Mouse (Mus musculus) liver, adult 2 months (tissue): Measurements from ENCODE around the gene Slc25a4. TPM values are rescaled to one million over a fixed set of nuclear protein-coding genes. Genes with fewer than 3 reads are reported as not detected.

Experiments used
- DNase-seq: peaks from one replicate; pipeline ENCODE4 v3.0.0-alpha.2; 2011; ENCODE audit warnings: low read depth, low spot score; ENCODE audit errors: extremely low read depth
- H3K27ac ChIP-seq: fragments of 200-500 bp; replicated peaks from 2 replicates; pipeline ENCODE4 v1.5.1; 2012; ENCODE audit warnings: low read depth, mild to moderate bottlenecking, control low read depth, inconsistent platforms, low read length; ENCODE audit not compliant: insufficient read depth
- H3K27me3 ChIP-seq: fragments of 200-500 bp; 2 replicates; pipeline ENCODE4 v1.6.1; 2012; ENCODE audit warnings: mild to moderate bottlenecking, moderate library complexity, low read length, inconsistent platforms; ENCODE audit not compliant: control insufficient read depth, insufficient read depth
- H3K36me3 ChIP-seq: fragments of 200-500 bp; 2 replicates; pipeline ENCODE4 v1.6.1; 2012; ENCODE audit warnings: low read length, inconsistent platforms; ENCODE audit not compliant: control insufficient read depth, insufficient read depth
- H3K4me1 ChIP-seq: fragments of 200-500 bp; 2 replicates; pipeline ENCODE4 v1.6.1; 2011; ENCODE audit warnings: low read length; ENCODE audit not compliant: control insufficient read depth, insufficient read depth
- H3K4me3 ChIP-seq: fragments of 200-500 bp; 2 replicates; pipeline ENCODE4 v1.5.1; 2011; ENCODE audit warnings: low read depth, mild to moderate bottlenecking, control low read depth, low read length, moderate library complexity; ENCODE audit not compliant: insufficient read depth
- H3K79me2 ChIP-seq: fragments of 200-500 bp; 2 replicates; pipeline ENCODE4 v1.6.1; 2012; ENCODE audit warnings: inconsistent platforms, mild to moderate bottlenecking, low read length, moderate library complexity; ENCODE audit not compliant: control insufficient read depth, insufficient read depth
- H3K9ac ChIP-seq: fragments of 200-500 bp; 2 replicates; pipeline ENCODE4 v1.6.1; 2012; ENCODE audit warnings: low read depth, mild to moderate bottlenecking, control low read depth, inconsistent platforms, low read length
- CTCF ChIP-seq: fragments of 200-500 bp; IDR thresholded peaks from 2 replicates; pipeline ENCODE4 v1.5.1; 2011; ENCODE audit warnings: low read depth, low read length, control low read depth
- POLR2A ChIP-seq: fragments of 200-500 bp; IDR thresholded peaks from 2 replicates; pipeline ENCODE4 v1.6.1; 2011; ENCODE audit warnings: low read length, control low read depth; ENCODE audit not compliant: insufficient read depth; ENCODE audit errors: extremely low read depth
- WGBS: fragments of 180-500 bp; shearing (Covaris S2); methylation state at CpG from one replicate; pipeline ENCODE4 v1.1.7; 2018; 5-methylcytosine and 5-hydroxymethylcytosine counted together
- polyA plus RNA-seq: library from polyadenylated mRNA; depleted of rRNA; stranded (reverse); fragments of >200 nt; gene quantifications from 2 replicates; pipeline ENCODE4 v1.2.3, GENCODE M21; 2012
- total RNA-seq: library from RNA; depleted of rRNA; stranded (reverse); fragments of >200 nt; gene quantifications from 2 replicates; pipeline ENCODE4 v1.2.3, GENCODE M21; 2014

Slc25a4 gene
- total and polyA plus RNA-seq, 2 experiments, result 7.4 to 13.4 TPM

DNA sequence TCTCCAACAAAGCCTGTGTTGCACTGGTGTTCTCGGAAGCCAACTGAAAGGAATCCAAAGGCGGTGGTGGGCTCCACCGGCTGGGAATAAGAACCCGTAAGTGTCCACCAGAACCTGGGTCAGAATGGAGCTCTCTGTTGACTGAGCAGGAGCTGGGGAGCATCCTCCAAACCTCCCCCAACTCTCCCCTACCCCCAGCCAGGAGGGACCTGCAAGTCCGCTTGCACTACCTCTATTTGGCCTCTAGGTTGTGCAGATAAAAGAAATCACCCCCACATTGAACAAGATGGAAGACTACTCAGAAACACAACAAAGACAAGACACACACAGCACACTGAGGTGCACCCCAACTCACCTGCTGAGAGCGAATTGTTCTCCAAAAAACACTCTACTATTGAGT lies 8.7 kb downstream of the Slc25a4 start:
- Histone ChIP-seq H3K36me3 (peaks cover under 1% of the 10 kb centered on the region; the same call in 1 of the 2 replicates), H3K27me3 (no peaks in the 10 kb centered on the region), H3K9ac (no peak overlapping the region), H3K4me1 (no peaks in the 10 kb centered on the region), H3K4me3 (no peak overlapping the region), H3K27ac (no peak overlapping the region), H3K79me2 (no peaks in the 10 kb centered on the region)
- DNase-seq, result no peak
- WGBS, result 91% methylated on average over 6 of the region's 6 CpGs
- TF ChIP-seq CTCF, result no peak
- no peak for TF ChIP-seq POLR2A

DNA sequence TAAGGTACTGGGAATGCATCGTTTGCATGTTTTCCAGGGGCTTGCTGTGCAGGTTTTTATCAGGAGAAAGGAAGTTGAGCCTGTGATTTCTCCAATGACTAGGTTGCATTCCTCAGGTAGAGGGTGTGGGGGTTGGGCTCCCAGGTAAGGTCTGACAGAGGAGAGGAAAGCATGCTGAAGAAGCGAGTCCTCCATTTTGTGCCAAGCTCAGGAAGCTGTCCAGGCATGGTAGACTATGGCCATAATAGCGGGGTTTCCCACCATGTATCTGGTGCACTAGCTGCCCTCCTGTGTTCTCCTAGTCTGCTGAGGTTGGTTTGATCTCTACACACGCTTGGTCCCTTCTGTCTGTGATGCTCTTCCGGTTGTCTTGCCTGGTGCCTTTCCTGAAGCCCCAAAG lies 13.4 kb downstream of the Slc25a4 start:
- no peak for TF ChIP-seq POLR2A
- no peak for TF ChIP-seq CTCF
- no peak overlapping the region for H3K27ac ChIP-seq
- no peaks in the 10 kb centered on the region for H3K27me3 ChIP-seq
- H3K4me1 ChIP-seq, result no peaks in the 10 kb centered on the region
- WGBS, result 90% methylated on average over 5 of the region's 5 CpGs
- no peaks in the 10 kb centered on the region for H3K79me2 ChIP-seq
- no peak for DNase-seq
- peaks cover 31% of the 10 kb centered on the region for H3K36me3 ChIP-seq
- no peak overlapping the region for H3K4me3 ChIP-seq
- no peak overlapping the region for H3K9ac ChIP-seq

DNA sequence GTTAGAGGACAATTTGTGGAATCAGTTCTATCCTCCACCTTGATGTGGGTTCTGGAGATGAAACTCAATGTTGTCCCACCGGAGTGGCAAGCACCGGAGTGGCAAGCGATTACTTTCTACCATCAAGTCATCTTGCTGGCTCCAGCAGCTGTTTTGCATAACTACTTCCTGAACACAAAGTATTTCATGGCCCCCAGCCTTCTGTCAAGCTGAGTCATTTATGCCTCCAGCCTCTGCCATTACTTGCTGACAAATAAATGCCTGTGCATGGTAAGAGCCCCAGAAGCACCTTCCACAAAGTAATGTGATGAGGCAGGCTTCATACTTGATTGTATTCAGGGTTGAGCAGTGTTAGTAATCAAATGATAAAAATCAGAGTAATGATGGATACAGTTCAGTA lies 14.2 kb downstream of the Slc25a4 start:
- Histone ChIP-seq H3K27me3 (no peaks in the 10 kb centered on the region), H3K79me2 (no peaks in the 10 kb centered on the region), H3K36me3 (peaks cover 35% of the 10 kb centered on the region), H3K4me3 (no peak overlapping the region), H3K4me1 (no peaks in the 10 kb centered on the region), H3K9ac (no peak overlapping the region), H3K27ac (no peak overlapping the region)
- DNase-seq, result no peak
- no peak for TF ChIP-seq POLR2A
- no peak for TF ChIP-seq CTCF
- 93% methylated on average over 3 of the region's 3 CpGs for WGBS

DNA sequence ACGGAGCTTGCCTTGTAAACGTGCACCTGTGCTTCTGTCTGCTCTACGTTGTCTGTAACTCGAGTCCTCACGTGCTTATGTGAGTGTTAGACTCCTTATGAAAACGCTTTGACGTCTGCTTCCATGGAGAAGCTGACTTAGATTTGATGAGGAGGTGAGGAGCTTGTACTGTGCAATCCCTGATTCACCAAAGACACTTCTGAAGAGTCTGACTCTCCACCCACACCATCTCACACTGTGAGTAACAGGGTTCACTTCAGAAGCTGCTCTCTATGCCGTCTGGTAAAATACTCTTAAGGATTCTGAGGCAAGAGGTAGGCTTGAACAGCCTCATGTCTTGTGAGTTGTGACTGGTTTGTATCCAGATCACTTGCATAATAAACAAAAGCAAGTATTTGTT lies 18.0 kb downstream of the Slc25a4 start:
- TF ChIP-seq CTCF (no peak), POLR2A (no peak)
- no peak overlapping the region for H3K9ac ChIP-seq
- H3K36me3 ChIP-seq, result peaks cover 42% of the 10 kb centered on the region
- H3K27me3 ChIP-seq, result no peaks in the 10 kb centered on the region
- H3K79me2 ChIP-seq, result no peaks in the 10 kb centered on the region
- no peak overlapping the region for H3K4me3 ChIP-seq
- H3K4me1 ChIP-seq, result no peaks in the 10 kb centered on the region
- DNase-seq, result no peak
- no peak overlapping the region for H3K27ac ChIP-seq
- 93% methylated on average over 8 of the region's 8 CpGs for WGBS

DNA sequence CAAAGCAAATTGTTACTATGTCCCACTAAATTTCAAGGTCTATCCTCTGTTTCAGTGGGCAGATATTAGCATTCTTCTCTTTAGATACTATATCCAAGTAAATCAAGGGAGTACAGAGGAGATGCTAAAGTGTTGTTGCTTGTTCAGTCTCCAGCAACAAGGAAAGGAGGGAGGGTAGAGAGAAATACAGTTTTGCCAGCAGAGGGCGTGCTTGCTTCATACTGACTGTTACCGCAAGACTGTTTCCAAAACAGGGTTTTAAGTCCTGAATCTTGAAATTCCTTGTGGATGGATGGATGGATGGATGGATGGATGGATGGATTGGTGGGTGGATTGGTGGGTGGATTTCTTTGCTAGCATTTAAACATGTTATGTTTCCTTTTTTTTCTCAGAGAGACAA lies 25.7 kb downstream of the Slc25a4 start:
- Histone ChIP-seq H3K79me2 (no peaks in the 10 kb centered on the region), H3K9ac (no peak overlapping the region), H3K27ac (no peak overlapping the region), H3K27me3 (no peaks in the 10 kb centered on the region), H3K36me3 (peaks cover 17% of the 10 kb centered on the region), H3K4me1 (no peaks in the 10 kb centered on the region), H3K4me3 (no peak overlapping the region)
- 20% methylated on average over 2 of the region's 2 CpGs for WGBS
- 0 out of 2 replicates have a peak, but pooled peaks have one; percentile 10 for TF ChIP-seq CTCF
- no peak for TF ChIP-seq POLR2A
- peak; percentile 40 for DNase-seq

DNA sequence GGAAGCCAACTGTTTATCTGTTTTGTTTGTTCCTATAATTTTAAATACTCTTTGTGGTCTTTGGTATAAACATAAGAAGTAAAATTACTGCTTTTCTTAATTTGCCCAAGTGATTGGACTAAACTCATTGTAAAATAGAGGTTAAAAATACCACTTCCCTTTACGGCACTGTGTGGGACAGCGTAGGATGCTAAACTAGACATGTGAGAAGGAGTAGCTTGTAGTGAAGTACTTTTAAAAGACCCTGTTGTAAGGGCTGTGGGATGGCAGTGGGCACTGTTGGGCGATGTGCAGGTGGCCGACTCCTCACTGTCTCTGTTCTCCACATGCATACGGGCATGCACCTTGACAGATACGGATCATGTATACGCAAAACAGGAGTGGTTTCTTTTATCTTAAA lies 30.9 kb downstream of the Slc25a4 start:
- H3K36me3 ChIP-seq, result peaks cover 13% of the 10 kb centered on the region
- H3K4me1 ChIP-seq, result no peaks in the 10 kb centered on the region
- WGBS, result 98% methylated on average over 7 of the region's 7 CpGs
- no peak for DNase-seq
- H3K79me2 ChIP-seq, result peaks cover 4% of the 10 kb centered on the region; the same call in 1 of the 2 replicates
- no peak for TF ChIP-seq POLR2A
- no peak for TF ChIP-seq CTCF
- no peak overlapping the region for H3K4me3 ChIP-seq
- no peak overlapping the region for H3K27ac ChIP-seq
- no peak overlapping the region for H3K9ac ChIP-seq
- H3K27me3 ChIP-seq, result no peaks in the 10 kb centered on the region
